Mouse (Mus musculus) brain, embryonic 18.5 days (tissue): ENCODE results near the gene Atn1.
A peak's percentile ranks its signal among the peaks of the same experiment; 100 is the strongest.

Source experiments
- DNase-seq: peaks from one replicate; pipeline ENCODE4 v3.0.0-alpha.2; 2012; ENCODE audit warnings: low read depth, low spot score

Gene Atn1

DNA sequence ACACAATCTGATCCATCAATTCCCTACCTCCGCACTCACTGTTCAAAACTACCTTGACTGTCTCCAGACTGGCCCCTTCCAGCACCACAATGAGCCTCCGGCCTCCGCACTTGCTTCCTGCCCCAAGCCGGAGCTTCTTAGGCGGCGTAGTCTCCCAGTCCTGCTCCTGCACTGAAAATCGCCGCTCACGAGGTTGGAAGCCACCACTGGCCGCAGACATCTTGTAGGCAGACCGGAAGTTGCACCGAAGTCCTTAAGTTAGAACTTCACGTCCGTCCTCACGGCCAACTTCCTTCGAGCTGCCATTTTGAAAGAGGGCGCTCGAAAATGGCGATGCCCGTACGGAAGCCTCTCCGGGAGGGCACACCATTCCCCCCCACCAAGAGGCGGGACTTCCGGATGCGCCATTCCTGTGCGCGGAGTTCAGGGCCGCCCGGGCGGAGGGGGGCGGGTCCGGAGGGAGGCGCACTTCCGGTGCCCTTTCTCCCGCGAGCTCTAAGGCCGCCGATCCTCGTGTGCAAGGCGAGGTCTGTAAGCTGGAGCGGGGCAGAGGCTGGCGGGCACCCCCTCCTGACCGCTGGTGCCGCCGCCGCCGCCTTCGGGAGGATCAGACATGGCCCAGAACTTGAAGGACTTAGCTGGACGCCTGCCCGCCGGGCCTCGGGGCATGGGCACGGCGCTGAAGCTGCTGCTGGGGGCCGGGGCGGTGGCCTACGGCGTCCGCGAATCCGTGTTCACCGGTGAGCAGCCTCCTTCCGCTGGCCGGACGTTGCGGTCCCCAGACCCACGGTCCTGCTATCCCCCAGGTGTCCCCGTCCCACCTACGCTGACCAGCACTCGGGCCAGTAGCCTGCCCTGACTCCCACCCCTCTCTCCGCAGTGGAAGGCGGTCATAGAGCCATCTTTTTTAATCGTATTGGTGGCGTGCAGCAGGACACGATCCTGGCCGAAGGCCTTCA lies 44.2 kb downstream of the Atn1 start, which contains the start of the genes Emg1 and Phb2:
Emg1 (minus strand) TSS at position 355 of the 959 bp plus-strand sequence.
Phb2 (plus strand) TSS at position 513 of the 959 bp plus-strand sequence.
- peak; percentile 96 for DNase-seq

- no peak for DNase-seq
These were observed 47.9 kb downstream of the Atn1 start for GRCm38 (mm10) chr6:124708289-124708889.

DNA sequence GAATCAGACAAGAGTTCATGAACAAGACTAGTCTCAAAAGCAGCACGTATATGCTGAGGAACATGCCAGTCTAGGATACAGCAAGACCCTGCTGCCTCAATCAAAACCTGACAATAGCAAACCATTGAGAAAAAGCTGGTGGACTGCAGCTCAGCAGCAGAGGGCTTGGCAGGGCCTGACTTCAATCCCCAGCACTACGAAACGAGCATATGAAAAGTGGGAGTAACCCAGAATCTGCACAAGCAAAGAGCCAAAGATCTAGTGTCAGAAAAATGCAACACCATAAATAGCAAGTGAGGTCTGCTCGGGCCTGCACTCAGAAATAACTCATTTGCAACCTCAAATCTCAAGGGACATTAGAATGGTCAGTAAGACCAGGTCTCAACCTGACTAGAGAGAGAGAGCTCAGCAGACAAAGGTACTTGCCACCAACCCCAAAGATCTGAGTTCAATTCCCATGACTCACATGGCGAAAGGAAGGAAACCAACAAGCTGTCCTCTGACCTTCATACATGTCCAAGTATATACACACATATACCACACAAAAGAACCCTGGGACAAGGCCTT lies 50.2 kb downstream of the Atn1 start:
- DNase-seq: no peak

- no peak for DNase-seq
These were observed 51.9 kb downstream of the Atn1 start for GRCm38 (mm10) chr6:124704417-124704816.

DNA sequence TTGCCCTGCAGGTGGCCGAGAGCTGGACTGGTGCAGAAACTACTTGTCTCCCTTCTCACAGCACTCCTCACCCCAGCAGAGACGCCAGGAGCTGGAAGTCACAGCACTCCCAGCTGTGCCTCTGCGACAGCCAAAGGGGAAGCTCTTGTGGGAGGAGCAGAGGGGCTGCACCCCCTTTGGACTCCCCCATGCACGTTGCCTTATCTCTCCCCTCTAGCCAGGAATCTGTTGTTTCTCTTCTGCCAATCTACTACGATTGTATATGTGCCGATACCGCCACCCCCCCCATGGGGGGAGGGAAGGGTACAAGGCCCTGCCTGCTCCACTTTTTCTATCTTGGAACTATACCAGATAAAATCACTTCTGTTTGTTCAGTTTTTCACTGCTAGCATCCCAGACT lies 52.5 kb downstream of the Atn1 start:
- DNase-seq: no peak

GRCm38 (mm10) chr6:124702784-124703103 lies 53.6 kb downstream of the Atn1 start:
- no peak for DNase-seq

DNA sequence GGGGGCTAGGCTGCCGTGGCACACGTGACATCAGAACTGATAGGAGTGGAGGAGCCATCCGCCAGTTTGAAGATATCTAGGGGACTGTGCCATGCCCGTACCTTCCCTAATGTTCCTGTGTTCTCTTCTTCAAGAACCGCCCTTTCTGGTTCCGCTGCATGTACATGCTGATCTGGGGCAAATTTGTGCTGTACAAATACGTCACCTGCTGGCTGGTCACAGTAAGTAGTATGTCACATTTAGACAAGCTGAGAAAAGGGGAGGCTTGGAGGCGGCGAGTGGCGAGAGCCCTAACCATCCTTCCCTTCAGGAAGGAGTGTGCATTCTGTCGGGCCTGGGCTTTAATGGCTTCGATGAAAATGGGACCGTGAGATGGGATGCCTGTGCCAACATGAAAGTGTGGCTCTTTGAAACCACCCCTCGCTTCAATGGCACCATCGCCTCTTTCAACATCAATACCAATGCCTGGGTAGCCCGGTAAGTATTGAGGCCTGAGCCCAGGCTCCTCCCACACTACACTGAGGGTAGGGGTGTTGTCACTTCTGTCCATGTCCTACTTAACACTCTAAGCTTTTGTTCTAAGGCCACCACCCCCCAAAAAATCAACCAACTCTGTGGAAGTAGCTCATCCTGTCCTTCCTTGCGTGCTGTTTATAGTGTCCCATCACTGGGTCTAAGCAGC lies 54.1 kb downstream of the Atn1 start:
- no peak for DNase-seq

DNA sequence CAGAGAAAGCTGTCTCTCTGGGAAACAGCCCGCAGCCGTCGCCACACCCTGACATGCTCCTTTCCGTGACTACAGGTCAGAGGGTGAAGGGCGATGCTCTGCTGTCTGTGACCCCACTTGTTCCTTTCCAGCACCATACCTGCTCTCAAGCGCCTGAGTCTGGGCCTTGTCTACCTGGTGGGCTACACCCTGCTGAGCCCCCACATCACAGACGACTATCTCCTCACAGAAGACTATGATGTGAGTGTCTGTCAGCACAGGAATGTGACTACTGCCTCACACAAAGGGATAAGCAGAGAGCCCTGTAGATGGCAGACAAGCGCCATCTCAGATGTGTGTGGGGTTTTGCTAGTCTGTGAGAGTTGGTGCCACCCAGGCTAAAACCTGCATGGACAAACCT lies 55.0 kb downstream of the Atn1 start:
- DNase-seq: no peak

DNA sequence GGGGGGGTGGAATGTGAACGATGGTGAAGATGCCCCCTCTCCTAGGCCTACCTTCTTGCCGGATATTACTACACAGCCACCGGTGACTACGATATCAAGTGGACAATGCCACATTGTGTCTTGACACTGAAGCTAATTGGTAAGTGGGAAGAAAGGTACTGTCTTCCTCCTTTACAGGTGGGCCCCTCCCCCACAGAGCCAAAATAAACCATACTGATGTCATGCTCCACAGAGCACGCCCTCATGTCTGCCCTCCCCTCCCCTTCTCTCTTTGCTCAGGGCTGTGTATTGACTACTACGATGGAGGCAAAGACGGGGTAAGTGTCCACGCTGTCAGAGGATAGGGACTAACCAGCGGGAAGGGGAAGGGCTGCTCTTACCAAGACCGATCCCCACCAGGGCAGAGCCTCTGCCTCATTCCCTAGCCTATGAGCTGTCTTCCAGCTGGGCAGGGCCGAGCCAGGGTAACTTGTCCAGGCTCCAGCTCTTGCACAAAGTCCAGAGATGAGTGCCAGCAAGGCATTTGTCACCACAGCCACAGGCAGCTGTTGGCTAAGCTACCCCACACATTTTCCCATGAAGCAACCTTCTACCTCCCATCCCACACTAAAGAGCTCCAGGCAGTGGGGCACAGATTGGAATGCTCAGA lies 56.2 kb downstream of the Atn1 start:
- no peak for DNase-seq

DNA sequence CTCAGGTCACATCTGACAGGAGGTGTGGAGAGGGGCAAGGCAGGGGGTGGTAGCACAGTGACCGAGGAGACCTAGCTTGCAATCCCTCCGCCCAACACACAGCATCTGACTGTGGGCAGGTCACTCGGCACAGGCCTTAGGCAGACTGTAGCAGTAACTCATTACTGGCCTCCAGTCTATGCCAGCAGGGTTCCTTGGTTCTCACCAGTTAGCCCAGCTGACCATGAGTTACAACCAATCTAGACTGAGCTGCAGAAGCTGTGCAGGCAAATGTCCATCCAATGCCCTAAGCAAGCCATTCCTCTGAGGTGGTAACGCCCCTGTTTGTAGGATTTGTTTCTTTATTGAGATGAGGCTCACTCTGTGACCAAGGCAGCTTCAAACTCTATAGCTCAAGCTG lies 57.0 kb downstream of the Atn1 start:
- DNase-seq: no peak

GRCm38 (mm10) chr6:124698751-124699150 lies 57.6 kb downstream of the Atn1 start:
- no peak for DNase-seq

- no peak for DNase-seq
These were observed 59.7 kb downstream of the Atn1 start for GRCm38 (mm10) chr6:124696441-124697150.

DNA sequence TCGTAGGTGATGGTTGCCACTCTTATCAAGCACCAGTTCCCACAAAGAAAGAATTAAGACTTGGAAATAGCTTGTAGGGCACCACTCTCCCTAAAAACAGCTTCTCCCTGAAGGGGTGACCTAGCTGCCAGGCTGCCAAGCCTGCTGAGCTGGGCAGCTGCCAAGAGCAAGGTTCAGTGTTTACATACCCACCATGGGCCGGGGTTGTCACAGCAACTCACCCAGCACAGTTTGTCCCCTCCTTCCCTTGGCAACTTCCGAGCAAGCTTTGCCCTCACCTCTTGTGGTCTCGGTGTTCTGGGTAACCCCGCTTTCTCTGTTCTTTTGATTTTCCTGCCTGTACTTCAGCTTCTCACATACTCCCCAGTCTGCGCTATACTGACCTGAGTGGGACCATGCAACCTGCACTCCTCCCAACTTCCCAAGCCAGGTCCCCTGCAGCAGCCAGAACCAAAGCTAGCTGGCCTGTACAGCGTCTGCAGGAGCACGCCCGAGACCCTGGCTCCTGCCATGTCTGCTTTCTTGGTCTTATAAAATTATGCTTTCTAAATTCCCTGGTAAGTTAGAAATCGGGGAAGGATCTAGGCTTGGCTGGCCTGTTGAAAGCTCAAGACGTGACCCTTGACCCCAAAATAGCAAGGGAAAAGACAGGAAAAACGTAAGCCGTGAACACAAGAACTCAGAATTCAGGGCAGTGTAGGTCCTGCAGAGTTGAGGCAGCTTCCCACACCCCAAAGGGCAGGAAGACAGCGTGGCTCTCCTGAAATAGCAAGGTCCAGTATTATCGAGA lies 62.0 kb downstream of the Atn1 start:
- DNase-seq: no peak

DNA sequence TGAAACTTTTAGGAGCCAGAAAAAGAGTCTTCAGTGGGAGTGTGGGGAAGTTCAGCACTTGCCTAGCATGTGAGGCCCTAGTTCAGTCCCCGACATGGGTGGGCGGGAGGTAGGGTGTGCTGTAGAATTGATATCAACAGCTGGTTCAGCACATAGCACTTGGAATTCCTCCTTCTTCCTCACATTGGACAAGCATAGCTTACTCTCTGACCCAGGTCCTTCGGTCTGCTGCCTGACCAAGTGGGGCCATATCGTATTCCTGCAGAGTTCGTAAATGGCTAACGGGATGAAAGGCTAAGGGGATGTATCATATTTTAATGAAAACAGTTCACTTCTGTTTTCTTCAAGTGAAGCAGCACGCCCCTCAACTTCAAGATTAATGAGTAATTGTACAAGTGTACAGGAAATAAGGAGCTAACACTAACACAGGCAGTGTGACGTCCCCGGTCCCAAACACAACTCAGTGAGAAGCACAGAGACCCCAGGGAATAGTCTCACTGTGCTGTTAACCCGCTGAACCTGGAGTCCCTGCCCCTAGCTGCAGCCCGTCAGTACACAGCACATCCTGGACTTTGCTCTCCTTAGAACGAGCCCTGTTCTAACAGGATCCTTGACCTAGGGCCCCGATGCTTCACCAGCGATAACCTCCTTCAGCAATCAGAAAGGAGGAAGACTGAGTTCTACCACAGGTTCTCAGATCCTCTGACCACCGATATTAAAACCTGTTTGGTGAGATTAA lies 62.9 kb downstream of the Atn1 start:
- DNase-seq: no peak
